Mouse (Mus musculus) cerebellum, adult 18-20 months (tissue): Measurements from ENCODE around the gene Tmem119.
"Not testable (repeated sequence)": the region's sequence is repeated elsewhere in the genome, so short reads cannot be mapped to it uniquely, and the experiment has no call there.

Experiments
- DNase-seq, 2 experiments: peaks; one replicate each; pipeline ENCODE4 v3.0.0; 2021

The Tmem119 gene

DNA sequence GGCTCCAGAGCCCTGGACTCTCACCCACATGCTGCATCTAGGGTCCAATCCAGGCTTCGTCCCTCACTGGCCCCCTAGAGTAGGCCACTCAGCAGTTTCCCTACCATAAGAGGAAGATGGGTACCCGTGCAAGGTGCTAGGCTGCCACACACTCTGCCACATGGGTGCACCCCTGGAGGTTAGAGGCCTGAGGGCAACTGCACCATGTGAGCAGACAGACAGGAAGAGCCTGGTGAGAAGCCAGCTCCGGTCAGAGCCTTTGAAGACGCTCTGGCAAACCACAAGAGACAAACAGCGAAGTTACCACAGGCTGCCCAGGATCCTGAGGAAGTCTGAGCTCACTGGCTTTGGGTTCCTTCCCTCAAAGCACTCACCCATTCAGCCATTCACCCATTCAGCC, 13.3 kb downstream of the Tmem119 start:
- DNase-seq: no peak

DNA sequence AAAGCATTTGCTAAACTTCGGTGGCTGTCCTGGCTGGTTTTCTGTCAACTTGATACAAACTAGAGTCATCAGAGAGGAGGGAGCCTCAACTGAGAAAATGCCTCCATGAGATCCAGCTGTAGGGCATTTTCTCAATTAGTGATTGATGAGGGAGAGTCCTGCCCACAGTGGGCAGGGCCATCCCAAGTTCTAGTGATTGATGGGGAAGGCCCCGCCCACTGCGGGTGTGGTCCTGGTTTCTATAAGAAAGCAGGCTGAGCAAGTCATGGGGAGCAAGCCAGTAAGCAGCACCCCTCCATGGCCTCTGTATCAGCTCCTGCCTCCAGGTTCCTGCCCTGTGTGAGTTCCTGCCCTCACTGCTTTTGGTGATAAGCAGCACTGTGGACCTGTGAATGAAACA, 16.2 kb downstream of the Tmem119 start:
- not testable (repeated sequence) for DNase-seq

DNA sequence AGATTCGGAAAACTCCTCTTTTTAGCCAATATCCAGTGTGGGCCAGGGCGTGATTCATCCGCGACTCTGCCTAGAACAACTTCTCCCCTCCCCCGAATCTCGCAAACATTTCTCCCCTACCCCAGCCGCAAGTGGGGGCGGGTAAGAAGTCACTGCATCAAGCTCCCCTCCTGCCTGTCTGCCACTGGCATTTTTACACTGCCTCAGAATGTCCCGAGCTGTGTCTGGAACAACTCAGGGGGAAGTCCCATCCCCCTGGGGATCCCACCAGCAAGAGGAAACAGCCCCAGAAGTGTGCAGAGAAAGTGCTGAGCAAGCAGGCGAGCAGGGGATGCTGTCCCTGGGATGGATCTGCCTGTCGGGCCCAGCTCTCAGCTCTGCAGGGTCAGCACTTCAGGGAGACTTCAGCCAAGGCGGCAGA, 16.7 kb downstream of the Tmem119 start:
- no peak for DNase-seq

DNA sequence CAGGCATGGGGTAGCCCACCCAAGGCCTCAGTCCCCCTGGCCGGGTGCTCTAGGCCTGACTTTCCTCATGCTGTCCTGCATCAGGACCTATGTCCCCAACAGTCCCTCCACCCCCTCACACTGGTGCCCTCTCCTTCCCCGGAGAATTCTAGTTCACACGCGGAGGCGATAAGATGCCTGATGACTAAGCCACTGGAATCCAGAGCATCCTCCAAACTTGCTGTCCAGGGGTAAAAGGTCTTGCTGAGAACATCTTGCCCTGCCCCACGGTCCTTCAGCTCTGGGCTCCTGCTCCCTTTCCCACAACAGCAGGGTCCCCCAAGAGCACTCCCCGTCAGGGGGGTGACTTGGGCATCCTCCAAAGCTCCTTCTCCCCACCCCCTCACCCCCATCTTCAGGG, 17.7 kb downstream of the Tmem119 start:
- DNase-seq: no peak

DNA sequence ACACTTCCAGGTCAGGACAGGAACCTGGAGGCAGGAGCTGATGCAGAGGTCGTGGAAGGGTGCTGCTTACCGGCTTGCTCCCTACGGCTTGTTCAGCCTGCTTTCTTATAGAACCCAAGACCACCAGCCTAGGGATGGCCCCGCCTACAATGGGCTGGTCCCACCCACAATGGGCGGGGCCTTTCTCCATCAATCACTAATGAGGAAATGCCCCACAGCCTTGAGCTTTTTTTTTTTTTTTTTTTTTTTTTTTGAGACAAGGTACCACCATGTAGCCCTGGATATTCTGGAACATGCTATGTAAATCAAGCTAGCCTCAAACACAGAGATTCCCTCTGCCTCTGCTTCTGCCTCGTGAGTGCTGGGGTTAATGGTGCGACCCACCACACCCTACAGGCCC, 18.4 kb downstream of the Tmem119 start:
- DNase-seq: no peak

DNA sequence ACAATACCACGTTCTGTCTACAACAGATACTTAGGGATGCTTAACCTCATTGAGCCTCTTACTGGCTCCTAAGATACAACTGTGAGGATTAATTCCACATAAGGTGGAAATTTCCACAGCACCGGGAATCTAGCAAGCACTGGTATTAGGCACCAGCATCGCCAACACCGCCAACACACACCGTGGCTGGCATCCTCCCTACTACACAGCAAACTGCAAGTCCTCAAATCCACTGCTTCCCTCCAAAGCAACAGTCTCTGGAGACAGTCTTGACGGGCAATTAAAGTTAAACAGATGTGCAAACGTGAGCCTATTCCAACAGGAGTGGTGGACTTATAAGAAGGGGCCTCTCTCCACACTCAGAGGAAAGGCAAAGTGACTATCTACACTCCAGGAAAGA, 19.1 kb downstream of the Tmem119 start:
- no peak for DNase-seq

DNA sequence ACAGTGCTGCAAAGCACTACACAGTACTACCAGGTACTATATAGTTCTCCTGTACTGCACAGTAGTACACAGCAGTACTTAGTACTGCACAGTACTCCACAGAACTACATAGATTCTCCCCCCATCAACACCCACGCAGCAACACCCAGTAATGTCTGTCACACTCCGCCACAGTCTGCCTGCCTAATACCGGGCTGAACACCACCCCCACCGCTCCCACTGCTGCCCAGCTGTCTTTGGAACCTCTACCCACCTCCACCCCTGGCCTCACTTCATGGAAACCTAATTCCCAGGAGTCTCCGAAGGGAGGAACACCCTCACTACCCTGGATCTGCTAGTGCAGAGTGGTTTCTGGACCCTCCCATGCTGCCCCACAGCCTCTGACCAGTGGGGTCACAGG, 19.6 kb downstream of the Tmem119 start:
- no peak for DNase-seq

DNA sequence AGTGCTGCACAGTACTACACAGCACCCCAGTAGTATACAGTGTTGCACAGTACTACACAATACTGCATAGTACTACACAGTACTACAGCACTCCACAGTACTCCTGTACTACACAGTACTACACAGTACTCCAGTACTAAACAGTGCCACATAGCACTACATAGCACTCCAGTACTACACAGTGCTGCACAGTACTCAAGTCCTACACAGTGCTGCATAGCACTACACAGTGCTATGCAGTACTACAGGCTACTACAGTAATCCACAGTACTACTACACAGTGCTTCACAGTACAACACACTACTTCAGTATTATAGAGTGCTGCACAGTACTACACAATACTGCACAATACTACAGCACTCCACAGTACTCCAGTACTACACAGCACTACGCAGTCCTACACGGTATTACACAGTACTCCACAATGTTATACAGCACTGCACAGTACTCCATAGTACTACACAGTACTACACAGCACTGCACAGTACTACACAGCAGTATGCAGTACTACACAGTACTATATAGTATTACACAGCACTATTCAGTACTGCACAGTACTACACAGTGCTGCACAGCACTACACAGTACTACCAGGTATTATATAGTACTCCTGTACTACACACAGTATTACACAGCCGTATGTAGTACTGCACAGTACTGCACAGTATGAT, 20.1 kb downstream of the Tmem119 start:
- no peak for DNase-seq

DNA sequence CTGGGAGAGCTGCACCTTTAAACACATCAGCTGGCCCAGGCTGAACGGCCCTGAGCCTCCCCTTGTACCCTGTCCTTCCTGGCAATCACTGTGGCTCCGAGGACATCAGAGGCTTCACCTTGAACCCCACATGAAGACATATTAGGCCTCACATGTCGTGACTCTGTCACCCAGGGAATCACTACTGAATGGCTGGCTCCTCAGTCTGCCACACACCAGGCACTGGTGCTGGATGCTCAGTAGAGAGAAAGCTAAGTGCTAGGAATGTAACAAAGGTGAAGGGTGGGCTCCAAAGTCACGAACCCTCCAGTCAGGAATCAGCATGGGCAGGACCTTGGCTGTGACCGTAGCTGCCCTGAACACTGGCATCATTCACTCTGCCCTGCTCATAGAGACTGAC, 20.7 kb downstream of the Tmem119 start:
- no peak for DNase-seq

DNA sequence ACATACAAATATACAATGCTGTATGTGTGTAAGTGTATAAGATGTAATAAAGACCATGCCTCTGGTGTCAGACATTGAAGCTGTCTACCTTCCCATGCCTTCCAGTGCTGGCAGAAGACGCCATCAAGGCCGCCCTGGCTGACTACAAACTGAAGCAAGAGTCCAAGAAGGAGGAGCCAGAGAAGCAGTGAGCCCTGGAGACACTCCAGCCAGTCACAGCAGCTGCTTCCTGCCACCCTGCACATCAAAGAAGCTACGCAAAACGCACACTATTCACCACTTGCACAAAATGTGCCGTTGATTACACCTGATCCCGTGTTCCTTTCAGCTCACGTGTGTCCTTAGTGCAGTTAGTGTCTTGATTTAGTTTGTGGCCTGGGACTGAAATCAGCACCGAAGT, 22.6 kb downstream of the Tmem119 start:
- DNase-seq: not testable (repeated sequence)

DNA sequence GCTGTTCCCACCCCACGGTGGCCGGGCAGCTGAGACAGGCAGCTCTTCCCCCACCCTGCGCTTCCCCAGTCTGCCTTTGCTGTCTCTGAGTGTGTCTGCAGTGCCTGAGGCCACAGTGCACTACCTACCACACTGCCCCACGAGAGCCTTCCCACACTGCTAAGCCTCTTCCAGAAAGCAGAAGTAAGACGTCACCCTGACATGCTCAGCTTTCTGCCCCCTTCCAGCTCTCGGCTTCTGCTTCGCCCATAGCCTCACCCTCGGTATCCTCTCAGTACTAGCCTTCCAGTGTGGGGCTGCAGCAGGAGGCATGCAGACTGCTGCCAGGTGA, 23.5 kb downstream of the Tmem119 start:
- DNase-seq: no peak

DNA sequence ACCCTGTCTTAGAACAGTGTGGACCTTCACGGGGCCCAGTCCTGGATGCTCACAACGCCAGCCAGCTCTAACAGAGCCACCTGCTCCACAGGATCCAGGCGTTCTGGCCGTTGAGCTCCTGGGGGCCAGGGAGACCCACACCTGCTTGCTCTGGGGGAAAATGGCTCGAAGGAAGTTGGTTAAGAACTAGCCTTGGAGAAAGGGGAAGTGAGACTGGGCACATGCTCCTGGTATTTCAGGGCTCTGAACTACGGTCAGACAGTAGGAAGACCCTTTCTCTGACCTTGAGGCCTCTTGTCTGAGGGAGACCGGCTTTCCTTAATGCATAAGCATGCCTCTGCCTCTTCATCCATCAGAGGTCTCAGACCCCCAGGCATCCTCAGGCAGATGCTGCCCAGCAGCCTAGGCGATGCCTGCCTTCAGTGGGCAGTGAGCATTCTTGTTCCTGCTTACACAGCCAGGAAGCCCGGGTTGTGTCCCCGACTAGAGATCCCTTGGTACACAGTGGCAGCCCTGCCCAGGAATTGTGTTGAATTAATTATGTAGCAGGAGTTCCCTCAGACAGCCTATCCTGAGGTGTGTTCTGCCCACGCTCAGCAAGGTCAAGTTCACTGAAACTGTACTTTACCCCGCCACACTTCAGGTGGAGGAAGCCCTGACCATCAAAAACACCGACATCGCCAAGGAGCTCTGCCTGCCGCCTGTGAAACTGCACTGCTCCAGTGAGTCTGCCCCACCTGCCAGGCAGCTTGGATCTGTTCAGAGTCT, 24.0 kb downstream of the Tmem119 start:
- no peak for DNase-seq

DNA sequence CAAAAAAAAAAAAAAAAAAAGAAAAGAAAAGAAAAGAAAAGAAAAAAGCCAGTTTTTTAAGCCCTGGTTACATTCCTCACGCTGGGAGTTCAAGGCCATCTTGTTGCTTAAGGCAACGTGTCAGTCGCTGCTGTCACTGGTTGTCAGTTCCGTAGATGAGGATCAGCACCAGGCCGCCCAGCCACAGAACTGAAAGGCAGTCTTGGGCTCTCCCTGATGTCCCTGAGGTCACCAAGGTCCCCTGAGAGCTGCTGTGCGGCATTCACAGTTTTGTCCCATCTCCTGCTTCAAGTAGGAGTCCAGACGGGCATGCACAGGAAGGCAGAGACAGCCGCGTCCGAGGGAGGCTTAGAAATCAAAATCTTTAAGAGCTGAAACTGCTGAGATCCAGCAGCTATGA, 24.7 kb downstream of the Tmem119 start:
- DNase-seq: no peak

DNA sequence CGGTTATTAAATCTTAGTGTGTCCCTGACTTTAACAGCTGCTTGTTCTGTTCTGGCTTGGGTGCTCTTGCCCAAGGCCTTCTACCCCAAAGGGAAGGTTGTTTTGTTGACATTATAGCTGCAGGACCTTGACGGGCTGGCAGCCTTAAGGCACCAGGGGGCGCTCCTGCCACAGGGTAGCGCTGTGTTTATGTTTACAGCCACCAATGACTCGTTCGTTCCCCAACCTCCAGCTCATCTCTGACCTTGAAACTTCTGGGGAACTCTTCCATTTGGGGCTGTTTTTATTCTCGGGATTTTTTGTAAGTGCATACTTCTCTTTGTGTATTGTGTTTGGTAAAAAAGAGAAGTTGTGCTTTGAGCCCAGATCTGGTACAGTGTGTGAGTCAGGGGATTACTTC, 26.7 kb downstream of the Tmem119 start:
- peak; percentile 76 to 82 for DNase-seq

DNA sequence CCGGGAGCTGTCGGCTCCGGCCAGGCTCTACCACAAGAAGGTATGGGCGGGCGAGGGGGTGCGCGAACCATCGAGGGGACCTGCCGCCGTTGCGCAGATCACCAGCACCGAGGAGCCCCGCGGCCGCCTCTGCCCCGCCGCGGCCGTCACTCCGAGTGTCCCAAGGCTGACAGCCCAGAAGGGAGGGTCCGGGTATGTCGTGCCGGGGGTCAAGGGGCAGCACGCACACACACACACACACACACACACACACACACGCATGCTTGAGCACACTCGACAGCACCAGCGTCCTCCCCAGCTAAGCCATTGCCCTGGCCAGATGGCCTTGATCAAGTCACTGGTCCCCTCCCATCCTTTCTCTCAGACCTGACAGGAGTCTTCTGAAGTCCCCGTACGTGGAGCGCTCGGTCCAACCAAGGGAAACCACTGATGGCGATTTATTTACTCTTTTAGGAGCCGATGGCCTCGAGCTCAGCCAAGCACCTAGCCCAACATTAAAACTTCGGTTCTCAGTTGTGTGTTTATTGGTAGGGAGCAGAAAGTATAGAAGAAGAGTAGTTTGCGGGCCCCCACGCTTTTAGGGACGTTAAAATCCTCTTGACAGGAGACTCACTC, 27.3 kb downstream of the Tmem119 start:
- DNase-seq: no peak

DNA sequence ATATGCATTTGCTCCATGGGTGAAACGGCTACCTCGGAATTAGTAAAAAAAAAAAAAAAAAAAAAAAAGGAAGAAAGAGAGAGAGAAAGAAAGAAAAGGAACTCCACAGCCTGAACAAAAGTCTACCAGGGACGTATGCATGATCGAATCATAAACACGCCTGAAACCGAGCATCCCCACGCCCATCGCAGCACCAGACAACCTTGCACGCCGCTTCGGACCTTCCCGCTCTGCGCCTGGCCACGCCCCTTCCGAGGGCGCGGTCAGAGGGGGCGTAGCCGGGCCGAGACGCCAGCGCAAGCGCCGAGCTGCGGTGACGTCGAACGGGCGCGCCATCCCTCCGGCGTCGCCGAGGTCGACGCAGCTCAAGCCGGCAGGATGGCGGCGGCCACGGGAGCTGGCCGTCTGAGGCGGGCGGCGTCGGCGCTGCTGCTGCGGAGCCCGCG, 27.8 kb downstream of the Tmem119 start, which contains the start of the genes Sart3 and Iscu:
Sart3 (minus strand) TSS at position 61 of the 446 bp plus-strand sequence.
Iscu (plus strand) TSS at position 299 of the 446 bp plus-strand sequence.
- DNase-seq: peak; percentile 92 to 98

DNA sequence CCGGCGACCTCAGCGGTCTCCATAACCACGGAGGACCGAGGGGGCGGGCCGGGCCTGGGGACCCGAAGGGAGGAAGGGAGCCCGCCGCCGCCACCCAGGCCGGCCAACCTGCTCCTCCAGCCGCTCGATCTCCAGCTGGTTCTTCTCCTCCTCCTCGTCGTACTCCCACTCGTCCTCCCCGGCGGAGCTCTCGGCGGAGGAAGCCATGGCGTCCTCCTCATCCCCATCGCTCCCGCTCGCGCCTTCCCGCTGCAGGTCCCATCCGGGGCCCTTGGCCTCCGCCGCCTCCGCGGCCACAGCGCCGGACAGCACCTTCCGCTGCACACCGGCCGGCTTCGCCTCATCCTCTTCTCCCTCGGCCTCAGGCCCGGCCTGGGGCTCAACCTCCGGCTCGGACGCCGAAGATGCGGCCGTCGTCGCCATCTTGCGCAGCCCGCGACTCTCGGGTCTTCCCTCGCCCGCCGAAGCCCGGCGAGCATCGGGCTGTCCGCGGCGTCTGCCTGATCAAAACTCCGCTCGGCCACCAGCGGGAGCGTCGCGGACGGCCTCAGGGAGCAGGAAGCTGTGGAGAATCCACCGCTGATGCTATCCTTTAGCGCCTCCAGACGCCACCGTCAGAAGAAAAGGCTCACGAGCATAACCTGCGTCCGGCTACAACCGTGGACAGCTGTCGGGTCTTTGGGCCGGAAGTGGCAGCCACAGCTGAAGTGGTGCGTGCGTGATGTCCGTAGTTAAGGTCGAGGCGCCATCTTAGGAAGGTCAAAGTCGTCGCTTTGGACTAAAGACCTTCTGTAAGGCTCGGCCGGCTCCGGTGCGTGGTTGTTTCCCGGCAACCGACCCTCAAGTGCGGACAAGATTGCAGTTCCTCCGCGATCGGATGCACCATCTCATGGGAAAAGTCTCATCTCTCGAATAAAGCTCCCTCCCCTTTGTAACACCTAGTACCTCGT, 28.8 kb downstream of the Tmem119 start:
- DNase-seq: peak; percentile 85 to 86

DNA sequence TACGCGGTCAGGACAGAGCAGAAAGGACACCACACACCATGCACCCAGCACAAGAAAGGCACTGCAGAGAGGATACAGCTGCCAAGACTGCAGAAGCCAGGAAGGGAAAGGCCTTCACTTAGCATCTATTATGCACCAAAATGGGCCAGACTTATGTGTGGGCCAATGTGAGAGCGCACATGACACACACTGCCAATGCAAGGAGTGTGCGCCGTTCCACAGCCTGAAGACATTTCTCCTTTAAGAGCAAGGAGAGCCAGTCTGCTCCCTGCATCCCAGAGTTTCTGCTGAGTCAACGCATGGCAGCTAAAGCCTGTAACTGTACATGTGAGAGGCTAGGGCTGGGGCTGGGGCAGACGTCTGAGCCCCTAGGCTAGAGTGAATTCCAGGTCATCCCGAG, 31.5 kb downstream of the Tmem119 start:
- DNase-seq: no peak

DNA sequence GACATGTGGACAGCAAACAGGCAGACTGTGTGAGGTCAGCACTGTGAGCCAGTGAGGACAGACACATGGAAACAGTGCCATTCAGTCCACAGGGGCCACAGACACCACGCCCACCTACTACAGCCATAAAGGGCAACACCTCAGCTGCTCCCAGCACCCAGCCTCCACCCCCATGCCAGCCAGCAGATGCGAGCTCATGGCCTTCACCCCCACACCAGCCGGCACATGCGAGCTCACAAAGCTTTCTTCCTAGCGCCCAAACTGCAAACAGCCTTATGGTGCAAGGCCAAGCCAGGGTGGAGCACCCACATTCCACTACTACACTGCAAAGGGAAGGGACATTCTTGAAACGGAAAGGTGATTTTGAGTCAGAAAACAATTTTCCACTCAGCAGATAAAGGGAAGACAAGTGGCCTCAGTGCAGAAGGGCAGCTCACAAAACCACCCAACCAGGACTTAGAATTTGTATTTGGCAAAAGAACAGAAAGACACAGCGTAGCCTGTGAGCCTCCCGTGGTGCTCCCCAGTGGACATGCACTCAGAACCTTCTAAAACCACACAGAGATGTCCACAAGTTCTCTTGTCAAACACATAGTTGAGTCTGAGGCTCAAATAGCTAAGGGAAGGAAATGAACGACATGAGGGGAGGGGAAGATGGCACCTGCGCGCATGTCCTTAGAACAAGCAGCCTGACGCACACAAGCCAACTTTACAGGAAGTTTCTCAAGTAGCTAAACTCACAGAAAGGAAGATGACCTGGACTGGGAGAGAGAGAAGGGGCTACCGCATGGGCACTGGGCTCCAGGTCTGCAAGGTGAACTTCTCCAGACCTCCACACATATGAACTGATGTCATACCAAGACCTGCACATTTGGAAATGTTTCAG, 34.4 kb downstream of the Tmem119 start:
- no peak for DNase-seq

DNA sequence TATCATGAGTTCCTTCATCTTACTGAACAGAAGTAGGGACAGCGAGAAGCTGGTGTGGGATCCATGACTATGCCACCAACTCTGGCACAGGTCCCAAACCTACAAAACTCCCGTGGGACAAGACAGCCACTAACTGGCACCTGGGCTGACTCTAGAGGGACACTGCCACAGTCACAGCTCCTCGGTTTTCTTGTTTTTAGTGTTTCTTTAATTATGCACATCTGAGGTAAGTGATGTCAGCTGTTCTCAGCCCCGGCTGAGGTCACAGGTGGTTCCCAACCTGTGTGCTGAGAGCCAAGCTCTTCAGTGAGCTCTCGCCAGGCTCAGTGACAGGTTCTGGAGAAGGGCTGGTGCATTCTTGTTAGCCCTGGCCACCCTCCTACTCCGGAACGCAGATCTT, 35.9 kb downstream of the Tmem119 start:
- DNase-seq: no peak

DNA sequence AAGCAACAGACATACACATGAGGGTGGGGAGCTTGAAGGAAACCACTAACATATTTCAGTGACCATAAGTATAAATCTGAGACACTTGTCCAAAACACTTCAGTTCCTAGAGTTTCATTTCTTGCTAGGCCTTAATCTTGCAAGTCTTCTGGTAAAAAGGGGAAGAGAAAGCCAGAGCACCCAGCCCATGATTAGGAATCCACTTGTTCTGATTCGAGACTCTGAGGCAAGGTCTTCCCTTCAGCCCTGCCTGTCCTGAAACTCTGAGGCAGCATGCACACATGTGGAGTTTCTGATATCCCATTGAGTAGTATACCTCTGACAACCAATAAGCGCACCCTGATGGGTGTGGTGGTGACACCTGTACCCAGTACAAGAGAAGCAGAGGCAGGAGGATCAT, 38.7 kb downstream of the Tmem119 start:
- no peak for DNase-seq
